Mouse (Mus musculus): ENCODE measurements at regions not wholly inside any gene's neighbourhood (a gene's known extent, or its start where the extent isn't known, plus 50 kb on each side); places are given as distances from the start of the nearest gene placed in this dataset.

DNA sequence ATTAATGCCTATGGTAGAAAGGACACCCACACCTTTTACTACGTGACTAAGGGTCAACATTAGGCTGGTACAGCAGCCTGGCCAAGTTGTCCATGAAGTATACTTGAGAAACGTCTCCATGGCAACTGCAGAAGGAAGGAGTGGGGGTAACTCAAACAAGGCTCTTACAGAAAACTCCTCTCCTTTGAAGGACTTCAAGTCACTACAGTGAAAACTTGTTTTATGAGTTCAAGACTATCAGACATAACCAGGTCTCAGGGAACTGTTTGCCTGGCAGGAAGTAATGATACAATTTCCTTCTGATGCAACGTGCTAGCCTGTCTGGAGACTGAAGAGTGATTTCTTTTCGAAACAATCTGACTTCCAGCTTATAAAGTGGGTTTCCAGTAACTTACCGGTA, 71.5 kb upstream of the Serpine2 start:
- no peak for TF ChIP-seq CTCF (conservative IDR thresholded peaks at IDR 0.05)
- no peak overlapping the region for H3K27ac ChIP-seq
- H3K4me3 ChIP-seq = no peak overlapping the region
- no peak for DNase-seq (ENCODE audit: low spot score in 2 of 2)

DNA sequence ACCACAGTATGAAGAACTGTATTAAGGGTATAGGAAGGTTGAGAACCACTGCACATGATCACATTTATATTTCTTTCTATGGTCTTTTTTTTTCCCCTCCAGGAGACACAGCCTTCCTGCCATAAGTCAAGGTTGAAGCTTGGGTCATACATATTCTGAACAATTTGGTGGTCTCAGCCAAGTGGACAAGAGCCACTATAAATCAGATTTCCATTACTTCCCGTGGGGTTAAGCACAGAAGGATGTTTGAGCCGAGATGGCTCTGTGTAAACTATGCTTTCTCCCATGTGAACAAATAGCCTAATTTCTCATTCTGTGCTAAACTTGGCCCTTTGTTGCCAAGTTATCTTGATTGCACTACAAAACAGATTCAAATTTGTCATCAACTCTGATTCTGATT, 66.8 kb upstream of the Serpine2 start:
- no peak overlapping the region for H3K27ac ChIP-seq
- DNase-seq (ENCODE audit: low spot score in 2 of 2) = no peak
- no peak for TF ChIP-seq CTCF (conservative IDR thresholded peaks at IDR 0.05)
- H3K4me3 ChIP-seq = no peak overlapping the region

DNA sequence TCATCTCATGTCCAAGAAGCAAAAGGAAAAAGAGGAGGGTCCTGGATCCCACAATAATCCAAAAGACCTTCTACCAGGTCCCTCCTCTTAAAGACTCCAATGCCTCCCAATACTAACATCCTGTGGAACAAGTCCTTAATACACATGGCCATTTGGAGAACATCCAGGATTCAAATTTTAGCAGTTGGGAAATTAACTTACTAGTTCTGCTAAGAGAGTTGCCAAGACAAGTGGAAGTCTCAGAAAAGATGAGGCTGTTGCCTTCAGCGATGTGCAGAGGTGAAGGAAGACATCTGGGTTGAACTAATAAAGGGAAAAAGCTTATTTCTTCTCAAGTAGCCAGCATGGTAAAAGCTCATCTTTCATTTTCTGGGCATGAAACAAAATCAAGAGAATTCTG, 64.8 kb upstream of the Serpine2 start:
- no peak for TF ChIP-seq CTCF (conservative IDR thresholded peaks at IDR 0.05)
- no peak for DNase-seq (ENCODE audit: low spot score in 2 of 2)
- Histone ChIP-seq H3K27ac (no peak overlapping the region), H3K4me3 (no peak overlapping the region)

DNA sequence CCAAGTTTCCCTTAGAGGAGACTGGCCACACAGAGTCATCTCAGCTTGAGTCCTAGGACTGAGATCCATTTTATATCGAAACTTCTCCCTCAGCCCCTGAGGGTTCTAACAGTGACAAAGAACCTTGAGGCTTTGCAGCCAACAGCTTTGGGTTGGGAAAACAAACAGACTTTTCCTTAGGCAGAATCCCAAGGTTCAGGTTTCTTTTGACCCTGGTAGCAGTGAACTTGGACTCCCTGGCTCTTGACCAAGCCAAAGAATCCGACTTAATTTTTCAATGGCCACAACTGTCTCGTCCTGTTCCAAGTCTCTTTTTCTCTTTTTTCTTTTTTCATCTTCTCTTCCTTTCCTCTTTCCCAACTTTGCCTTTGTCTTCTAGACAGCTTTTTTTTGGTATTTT, 60.9 kb upstream of the Serpine2 start:
- H3K4me3 ChIP-seq = no peak overlapping the region
- H3K27ac ChIP-seq = no peak overlapping the region
- TF ChIP-seq CTCF (conservative IDR thresholded peaks at IDR 0.05) = no peak
- DNase-seq (ENCODE audit: low spot score in 2 of 2) = no peak

DNA sequence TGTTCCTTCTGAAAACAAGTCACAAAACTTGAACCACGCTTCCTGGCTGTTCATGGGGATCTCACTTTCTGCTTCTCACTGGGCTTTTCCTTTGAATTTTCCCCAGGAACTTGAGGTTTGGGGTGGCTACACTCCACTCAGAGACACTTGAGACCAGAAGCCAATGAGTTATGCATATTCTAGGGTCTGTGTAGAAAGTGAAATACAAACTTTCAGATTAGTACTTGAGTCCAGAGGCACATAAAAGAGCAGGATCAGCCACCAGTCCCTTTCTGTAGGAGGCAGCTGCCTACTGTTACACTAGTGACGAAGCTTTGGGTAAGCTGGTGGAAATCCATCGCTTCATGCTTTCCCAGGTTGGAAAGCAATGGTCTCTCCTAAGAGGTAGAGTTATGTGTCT, 60.4 kb upstream of the Serpine2 start:
- TF ChIP-seq CTCF (conservative IDR thresholded peaks at IDR 0.05) = no peak
- Histone ChIP-seq H3K4me3 (no peak overlapping the region), H3K27ac (no peak overlapping the region)
- DNase-seq (ENCODE audit: low spot score in 2 of 2) = no peak

DNA sequence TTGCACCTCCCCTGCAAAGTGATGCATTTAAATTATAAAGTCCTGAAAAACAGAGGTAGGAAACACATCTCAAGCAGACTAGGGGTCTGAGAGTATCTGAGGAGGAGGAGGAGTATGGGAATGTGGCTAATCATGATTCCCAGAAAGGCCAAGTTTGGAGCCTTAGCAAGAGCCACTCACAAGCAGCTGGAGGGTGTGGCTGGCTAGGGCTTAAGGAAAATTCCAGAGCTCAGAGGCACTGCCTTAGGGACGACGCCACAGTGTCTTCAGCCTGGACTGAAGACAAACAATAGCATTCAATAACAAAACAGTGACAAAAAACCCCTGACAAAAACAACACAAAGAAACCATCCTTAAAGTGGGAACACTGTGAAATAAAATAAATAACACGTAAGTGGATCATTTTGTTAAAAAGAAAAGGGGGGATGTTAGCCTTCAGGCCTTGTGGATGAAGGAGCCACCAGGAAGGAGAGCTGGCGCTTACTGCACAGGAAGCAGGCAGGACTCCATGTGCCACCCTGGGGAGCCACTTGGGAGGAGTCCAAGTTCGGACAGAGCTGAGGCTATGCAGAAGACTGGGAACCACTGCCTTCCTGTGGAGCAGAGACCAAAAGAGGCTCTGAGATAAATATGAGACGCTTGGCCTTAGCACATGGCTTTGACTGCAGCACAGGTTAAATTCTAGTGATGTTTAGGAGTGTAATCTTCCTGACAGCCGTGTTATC, 56.6 kb upstream of the Serpine2 start:
- H3K4me3 ChIP-seq = no peak overlapping the region
- DNase-seq (ENCODE audit: low spot score in 2 of 2) = no peak
- no peak overlapping the region for H3K27ac ChIP-seq
- no peak for TF ChIP-seq CTCF (conservative IDR thresholded peaks at IDR 0.05)

All from layer of hippocampus, adult 2 months (tissue).